Comparison of ENCODE assay signal across 8 mouse cellular contexts in genomic region chr8:90302951-90303350, GRCm38 (mm10). TPM values are rescaled to one million over a fixed set of nuclear protein-coding genes. Genes with fewer than 3 reads are reported as not detected.
DNase-seq lines count a peak whose midpoint lies in the region; ATAC-seq and TF ChIP-seq lines count a peak whose summit lies in the region.

No protein-coding gene starts in this region.

- H3K9ac ChIP-seq in forebrain, embryonic 16.5 days (replicated peaks; ENCODE audit: low read depth, low read length) = no peak overlapping the region
- H3K9ac ChIP-seq in limb, embryonic 13.5 days = no peak overlapping the region
- no peak overlapping the region for H3K9ac ChIP-seq in neural tube, embryonic 13.5 days

- H3K9me3 ChIP-seq in forebrain, embryonic 16.5 days (ENCODE audit: control insufficient read depth, low read length) = peaks cover 3% of the 10 kb centered on the region; the same call in 1 of the 2 replicates
- H3K9me3 ChIP-seq in limb, embryonic 13.5 days = peaks cover 6% of the 10 kb centered on the region; the same call in 1 of the 2 replicates
- no peaks in the 10 kb centered on the region for H3K9me3 ChIP-seq in neural tube, embryonic 13.5 days

- H3K27me3 ChIP-seq in forebrain, embryonic 16.5 days (replicated peaks; ENCODE audit: control insufficient read depth, insufficient read depth, low read length) = no peaks in the 10 kb centered on the region
- peaks cover 8% of the 10 kb centered on the region; the same call in 1 of the 2 replicates for H3K27me3 ChIP-seq in limb, embryonic 13.5 days
- H3K27me3 ChIP-seq in neural tube, embryonic 13.5 days = no peaks in the 10 kb centered on the region

- WGBS in forebrain, embryonic 16.5 days = 10% methylated on average over 12 of the region's 12 CpGs
- WGBS in limb, embryonic 13.5 days = 47% methylated on average over 12 of the region's 12 CpGs
- 23% methylated on average over 12 of the region's 12 CpGs for WGBS in neural tube, embryonic 13.5 days

- ATAC-seq in forebrain, embryonic 16.5 days = no peak
- no peak for ATAC-seq in limb, embryonic 13.5 days (ENCODE audit: low FRiP score, low read depth)
- peak; percentile 69 for ATAC-seq in neural tube, embryonic 13.5 days (ENCODE audit: low read depth)

- peak overlapping the region; percentile 44 for H3K4me2 ChIP-seq in forebrain, embryonic 16.5 days (ENCODE audit: low read length)
- H3K4me2 ChIP-seq in limb, embryonic 13.5 days (replicated peaks) = peak overlapping the region; percentile 16; the same call in 1 of the 2 replicates
- H3K4me2 ChIP-seq in neural tube, embryonic 13.5 days = peak overlapping the region; percentile 32

- H3K4me3 ChIP-seq in layer of hippocampus, adult 2 months = no peak overlapping the region
- H3K4me3 ChIP-seq in forebrain, embryonic 16.5 days (replicated peaks; ENCODE audit: low read length) = no peak overlapping the region
- H3K4me3 ChIP-seq in limb, embryonic 13.5 days = no peak overlapping the region
- H3K4me3 ChIP-seq in neural tube, embryonic 13.5 days = no peak overlapping the region

- no peak for TF ChIP-seq CTCF in layer of hippocampus, adult 2 months (conservative IDR thresholded peaks at IDR 0.05)

- no peak for DNase-seq in layer of hippocampus, adult 2 months (ENCODE audit: low spot score in 2 of 2)
- no peak for DNase-seq in layer of hippocampus, postnatal 36 days
- DNase-seq in layer of hippocampus, adult 18-20 months (ENCODE audit: low spot score in 2 of 2) = no peak
- DNase-seq in c-Kit-positive CD71-positive TER-119-positive erythroid progenitor cells, embryonic 14.5 days (ENCODE audit: low spot score) = no peak
- DNase-seq in cerebellum, postnatal 4 days (ENCODE audit: low spot score in 2 of 2) = no peak

- H3K4me1 ChIP-seq in forebrain, embryonic 16.5 days (replicated peaks; ENCODE audit: control insufficient read depth, insufficient read depth, low read length) = peaks cover 34% of the 10 kb centered on the region
- peaks cover 39% of the 10 kb centered on the region for H3K4me1 ChIP-seq in limb, embryonic 13.5 days
- peaks cover 59% of the 10 kb centered on the region for H3K4me1 ChIP-seq in neural tube, embryonic 13.5 days (replicated peaks)

- peaks cover 5% of the 10 kb centered on the region; the same call in 1 of the 2 replicates for H3K36me3 ChIP-seq in forebrain, embryonic 16.5 days (ENCODE audit: control insufficient read depth, insufficient read depth)
- H3K36me3 ChIP-seq in limb, embryonic 13.5 days = peaks cover 7% of the 10 kb centered on the region; the same call in 1 of the 2 replicates
- H3K36me3 ChIP-seq in neural tube, embryonic 13.5 days = peaks cover 9% of the 10 kb centered on the region; the same call in 1 of the 2 replicates

- H3K27ac ChIP-seq in layer of hippocampus, adult 2 months = peak overlapping the region; percentile 59; the same call in 1 of the 2 replicates
- peak overlapping the region; percentile 38; the same call in 1 of the 2 replicates for H3K27ac ChIP-seq in forebrain, embryonic 16.5 days (ENCODE audit: low read length)
- H3K27ac ChIP-seq in limb, embryonic 13.5 days = no peak overlapping the region; the same call in 1 of the 2 replicates
- peak overlapping the region; percentile 70 for H3K27ac ChIP-seq in neural tube, embryonic 13.5 days (replicated peaks)

RNA-seq across cellular contexts. Expression of gene Tox3, which starts 45.2 kb away (rescaled TPM):
- total RNA-seq in layer of hippocampus, adult 2 months (2021) = 10 to 100 TPM; 12.3 to 14.0 TPM
- 10 to 100 TPM; 11.3 to 12.2 TPM for total RNA-seq in layer of hippocampus, postnatal 36 days (2021)
- 16.7 and 21.2 TPM in 2 replicates for polyA plus RNA-seq in forebrain, embryonic 16.5 days (2015; fragmentation: Nextera tagmentation; extraction: Ambion mirVana)
- polyA plus RNA-seq in limb, embryonic 13.5 days (2015; fragmentation: Nextera tagmentation; extraction: Ambion mirVana) = 7.4 and 8.2 TPM in 2 replicates
- 35.3 and 39.2 TPM in 2 replicates for polyA plus RNA-seq in neural tube, embryonic 13.5 days (2015; fragmentation: Nextera tagmentation; extraction: Ambion mirVana)
- 10 to 100 TPM; 12.8 to 14.9 TPM for total RNA-seq in layer of hippocampus, adult 18-20 months (2021)
